Mouse (Mus musculus) forebrain, embryonic 15.5 days (tissue): ENCODE data around the gene Ebpl. TPM values are rescaled to one million over a fixed set of nuclear protein-coding genes. Genes with fewer than 3 reads are reported as not detected.

Experiments used
- ATAC-seq: fragments of 200-750 bp; cut with Nextera tagmentation; replicated peaks from 2 replicates; pipeline ENCODE4 v1.8.0; 2017; ENCODE audit warnings: mild to moderate bottlenecking, moderate TSS enrichment, moderate library complexity
- H3K27ac ChIP-seq: fragments of 300-500 bp; sonication (generic); replicated peaks from 2 replicates; pipeline ENCODE4 v1.5.1; 2015; ENCODE audit warnings: mild to moderate bottlenecking, inconsistent platforms
- H3K27me3 ChIP-seq: fragments of 300-500 bp; sonication (generic); 2 replicates; pipeline ENCODE4 v1.6.1; 2015; ENCODE audit warnings: inconsistent platforms
- H3K36me3 ChIP-seq: fragments of 300-500 bp; sonication (generic); 2 replicates; pipeline ENCODE4 v1.6.1; 2015; ENCODE audit warnings: mild to moderate bottlenecking, inconsistent platforms
- H3K4me1 ChIP-seq: fragments of 300-500 bp; sonication (generic); 2 replicates; pipeline ENCODE4 v1.6.1; 2015; ENCODE audit warnings: inconsistent platforms
- H3K4me2 ChIP-seq: fragments of 300-500 bp; sonication (generic); replicated peaks from 2 replicates; pipeline ENCODE4 v1.6.1; 2015; ENCODE audit warnings: mild to moderate bottlenecking, inconsistent platforms
- H3K4me3 ChIP-seq: fragments of 300-500 bp; sonication (generic); 2 replicates; pipeline ENCODE4 v1.5.1; 2015; ENCODE audit warnings: mild to moderate bottlenecking, inconsistent platforms
- H3K9ac ChIP-seq: fragments of 300-500 bp; sonication (generic); replicated peaks from 2 replicates; pipeline ENCODE4 v1.6.1; 2015; ENCODE audit warnings: mild to moderate bottlenecking, inconsistent platforms
- H3K9me3 ChIP-seq: fragments of 300-500 bp; sonication (generic); 2 replicates; pipeline ENCODE4 v1.6.1; 2016; ENCODE audit warnings: inconsistent platforms
- WGBS: fragments of 180-500 bp; shearing (Covaris S2); methylation state at CpG from one replicate; pipeline ENCODE4 v1.1.7; 2015; ENCODE audit warnings: mixed read lengths; 5-methylcytosine and 5-hydroxymethylcytosine counted together
- polyA plus RNA-seq: library from polyadenylated mRNA; unstranded; fragments of >200 nt; fragmentation: Nextera tagmentation; extraction: Ambion mirVana; gene quantifications from 2 replicates; pipeline ENCODE4 v1.2.1, GENCODE M21; 2015

Gene Ebpl
- 11.1 TPM in 2 replicates for polyA plus RNA-seq

GRCm38 (mm10) chr14:61360131-61360980 is at the start of gene Ebpl:
Ebpl (minus strand) TSS chr14:61360439.
- WGBS: under 1% methylated on average over 40 of the region's 40 CpGs
- Histone ChIP-seq H3K9me3 (no peaks in the 10 kb centered on the region), H3K27me3 (no peaks in the 10 kb centered on the region)

GRCm38 (mm10) chr14:61410020-61410419 is 49.8 kb upstream of the Ebpl start:
- WGBS: 82% methylated on average over 2 of the region's 2 CpGs
- no peak for ATAC-seq
- H3K9me3 ChIP-seq: no peaks in the 10 kb centered on the region
- no peaks in the 10 kb centered on the region for H3K27me3 ChIP-seq
- no peak overlapping the region for H3K4me2 ChIP-seq
- no peaks in the 10 kb centered on the region for H3K36me3 ChIP-seq
- no peak overlapping the region for H3K4me3 ChIP-seq
- no peak overlapping the region for H3K27ac ChIP-seq
- H3K9ac ChIP-seq: no peak overlapping the region
- H3K4me1 ChIP-seq: peaks cover 16% of the 10 kb centered on the region

More at GRCm38 (mm10) chr14:61360131-61360980, at the start of gene Ebpl:
- peak within 1 kb of the TSS; percentile 59 for H3K4me2 ChIP-seq
- H3K36me3 ChIP-seq: 0 out of 2 replicates have a peak, but pooled peaks cover 5% of the 10 kb centered on the region
- peak within 1 kb of the TSS; percentile 89 for H3K27ac ChIP-seq
- H3K9ac ChIP-seq: peak within 1 kb of the TSS; percentile 72
- peaks cover 12% of the 10 kb centered on the region for H3K4me1 ChIP-seq
- H3K4me3 ChIP-seq: peak within 1 kb of the TSS; percentile 77
- peak; percentile 97 for ATAC-seq

GRCm38 (mm10) chr14:61407055-61407454 is 46.8 kb upstream of the Ebpl start:
- Histone ChIP-seq H3K36me3 (peaks cover 3% of the 10 kb centered on the region), H3K27me3 (no peaks in the 10 kb centered on the region), H3K27ac (no peak overlapping the region), H3K4me1 (peaks cover under 1% of the 10 kb centered on the region; the same call in 1 of the 2 replicates), H3K9ac (no peak overlapping the region), H3K4me3 (no peak overlapping the region), H3K4me2 (no peak overlapping the region), H3K9me3 (no peaks in the 10 kb centered on the region)
- WGBS: 94% methylated on average over 3 of the region's 3 CpGs
- no peak for ATAC-seq

- Histone ChIP-seq H3K9me3 (no peaks in the 10 kb centered on the region), H3K36me3 (peaks cover 8% of the 10 kb centered on the region), H3K27me3 (no peaks in the 10 kb centered on the region), H3K27ac (no peak overlapping the region), H3K4me3 (no peak overlapping the region), H3K4me1 (no peaks in the 10 kb centered on the region), H3K4me2 (no peak overlapping the region), H3K9ac (no peak overlapping the region)
- ATAC-seq: no peak
These were observed 45.5 kb upstream of the Ebpl start for GRCm38 (mm10) chr14:61405761-61406160.

GRCm38 (mm10) chr14:61404941-61405340 is 44.7 kb upstream of the Ebpl start:
- peaks cover 14% of the 10 kb centered on the region for H3K36me3 ChIP-seq
- H3K27me3 ChIP-seq: no peaks in the 10 kb centered on the region
- ATAC-seq: no peak
- H3K27ac ChIP-seq: no peak overlapping the region
- H3K4me1 ChIP-seq: no peaks in the 10 kb centered on the region
- 95% methylated on average over 3 of the region's 3 CpGs for WGBS
- H3K9me3 ChIP-seq: no peaks in the 10 kb centered on the region
- no peak overlapping the region for H3K4me2 ChIP-seq
- no peak overlapping the region for H3K4me3 ChIP-seq
- H3K9ac ChIP-seq: no peak overlapping the region

- Histone ChIP-seq H3K9ac (no peak overlapping the region), H3K27me3 (no peaks in the 10 kb centered on the region), H3K4me1 (no peaks in the 10 kb centered on the region), H3K36me3 (peaks cover 13% of the 10 kb centered on the region; the same call in 1 of the 2 replicates), H3K4me3 (no peak overlapping the region), H3K9me3 (no peaks in the 10 kb centered on the region), H3K4me2 (no peak overlapping the region), H3K27ac (no peak overlapping the region)
- WGBS: 76% methylated on average over 6 of the region's 6 CpGs
- no peak for ATAC-seq
These were observed 34.5 kb upstream of the Ebpl start for GRCm38 (mm10) chr14:61394745-61395144.

GRCm38 (mm10) chr14:61390586-61390985 is 30.3 kb upstream of the Ebpl start:
- no peak for ATAC-seq
- Histone ChIP-seq H3K36me3 (peaks cover 24% of the 10 kb centered on the region), H3K27ac (no peak overlapping the region), H3K27me3 (no peaks in the 10 kb centered on the region), H3K9ac (no peak overlapping the region), H3K9me3 (no peaks in the 10 kb centered on the region), H3K4me1 (no peaks in the 10 kb centered on the region), H3K4me2 (no peak overlapping the region), H3K4me3 (no peak overlapping the region)
- WGBS: 88% methylated on average over 3 of the region's 3 CpGs

GRCm38 (mm10) chr14:61367290-61367689 is 7.1 kb upstream of the Ebpl start:
- Histone ChIP-seq H3K36me3 (peaks cover 45% of the 10 kb centered on the region), H3K4me2 (no peak overlapping the region), H3K9me3 (no peaks in the 10 kb centered on the region), H3K27ac (no peak overlapping the region), H3K4me3 (no peak overlapping the region), H3K27me3 (no peaks in the 10 kb centered on the region), H3K9ac (no peak overlapping the region), H3K4me1 (no peaks in the 10 kb centered on the region; the same call in 1 of the 2 replicates)
- ATAC-seq: 0 out of 2 replicates have a peak, but pooled peaks have one; percentile 35
- WGBS: 72% methylated on average over 2 of the region's 2 CpGs

- Histone ChIP-seq H3K27ac (0 out of 2 replicates have a peak overlapping the region, but pooled peaks have one; percentile 34), H3K27me3 (no peaks in the 10 kb centered on the region), H3K4me2 (no peak overlapping the region), H3K9ac (no peak overlapping the region), H3K4me1 (peaks cover 8% of the 10 kb centered on the region), H3K36me3 (peaks cover 21% of the 10 kb centered on the region; the same call in 1 of the 2 replicates), H3K4me3 (no peak overlapping the region), H3K9me3 (no peaks in the 10 kb centered on the region)
- no peak for ATAC-seq
- 57% methylated on average over 3 of the region's 3 CpGs for WGBS
These were observed 4.4 kb upstream of the Ebpl start for GRCm38 (mm10) chr14:61364656-61365055.

- Histone ChIP-seq H3K27ac (no peak overlapping the region), H3K4me3 (no peak overlapping the region), H3K4me2 (no peak overlapping the region), H3K9ac (no peak overlapping the region), H3K9me3 (no peaks in the 10 kb centered on the region), H3K36me3 (peaks cover 18% of the 10 kb centered on the region; the same call in 1 of the 2 replicates), H3K4me1 (peaks cover 12% of the 10 kb centered on the region), H3K27me3 (no peaks in the 10 kb centered on the region)
- ATAC-seq: no peak
- WGBS: 97% methylated on average over 2 of the region's 2 CpGs
These were observed 3.5 kb upstream of the Ebpl start for GRCm38 (mm10) chr14:61363734-61364133.

GRCm38 (mm10) chr14:61362268-61362667 is 2.0 kb upstream of the Ebpl start:
- H3K4me1 ChIP-seq: peaks cover 12% of the 10 kb centered on the region
- whole genome bisulfite sequencing: 98% methylated on average over 2 of the region's 2 CpGs
- H3K4me3 ChIP-seq: no peak overlapping the region
- H3K9ac ChIP-seq: no peak overlapping the region
- ATAC-seq: no peak
- H3K36me3 ChIP-seq: peaks cover 16% of the 10 kb centered on the region; the same call in 1 of the 2 replicates
- no peaks in the 10 kb centered on the region for H3K9me3 ChIP-seq
- H3K4me2 ChIP-seq: no peak overlapping the region
- H3K27me3 ChIP-seq: no peaks in the 10 kb centered on the region
- H3K27ac ChIP-seq: no peak overlapping the region

GRCm38 (mm10) chr14:61360981-61361511 is 807 bp upstream of the Ebpl start:
- Histone ChIP-seq H3K4me3 (peak overlapping the region; percentile 77), H3K27ac (peak overlapping the region; percentile 89), H3K4me1 (peaks cover 12% of the 10 kb centered on the region), H3K9ac (peak overlapping the region; percentile 72; the same call in 1 of the 2 replicates), H3K27me3 (no peaks in the 10 kb centered on the region), H3K9me3 (no peaks in the 10 kb centered on the region), H3K36me3 (0 out of 2 replicates have a peak, but pooled peaks cover 8% of the 10 kb centered on the region), H3K4me2 (peak overlapping the region; percentile 59)
- WGBS: 69% methylated on average over 3 of the region's 3 CpGs
- no peak for ATAC-seq
